Mouse (Mus musculus): ENCODE data around the gene Pabpn1.

The Pabpn1 gene

GRCm38 (mm10) chr14:54892200-54892599 lies at the start of gene Pabpn1:
Gene Pabpn1 (plus strand): TSS chr14:54892500.
- no peak for DNase-seq

DNA sequence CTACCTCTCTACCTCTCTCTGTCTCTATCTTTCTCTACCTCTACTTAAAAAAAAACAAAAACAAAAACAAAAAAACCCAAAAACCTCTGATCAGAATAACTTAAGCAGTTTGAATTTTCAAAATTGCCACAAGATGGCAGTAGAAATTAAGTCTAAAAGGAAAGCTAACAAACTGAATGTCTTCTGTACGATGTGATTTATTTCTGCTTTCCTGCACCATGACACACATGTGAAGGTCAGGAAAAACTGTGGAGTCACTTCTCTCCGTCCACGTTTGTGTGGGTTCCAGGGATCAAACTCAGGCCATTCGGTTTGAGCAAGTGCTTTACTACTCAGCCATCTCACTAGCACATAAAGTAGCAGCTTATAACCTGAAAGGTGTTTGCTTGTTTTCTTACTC lies 48.8 kb upstream of the Pabpn1 start:
- no peak for DNase-seq

DNA sequence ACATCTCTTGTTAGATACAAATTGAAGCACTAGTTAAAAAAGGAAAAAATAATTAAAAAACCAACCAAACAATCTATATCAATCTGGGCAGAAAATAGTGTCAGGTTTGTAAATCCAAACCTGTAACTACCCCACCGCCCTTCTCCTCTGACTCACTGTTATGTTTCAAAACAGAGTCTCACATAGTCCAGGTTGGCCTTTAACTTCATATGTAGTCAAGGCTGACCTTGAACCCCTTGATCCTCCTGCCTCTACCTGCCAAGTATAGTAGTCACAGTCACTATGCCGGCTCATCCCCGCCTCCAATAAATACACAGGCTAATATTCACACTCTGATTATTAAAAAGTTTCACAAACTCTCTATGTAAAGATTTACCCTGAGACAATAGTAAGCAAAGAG lies 36.6 kb upstream of the Pabpn1 start:
- no peak for DNase-seq

- no peak for DNase-seq
Measured at GRCm38 (mm10) chr14:54856703-54857102, 35.6 kb upstream of the Pabpn1 start.

- peak; percentile 57 for DNase-seq
Measured at GRCm38 (mm10) chr14:54857891-54858290, 34.4 kb upstream of the Pabpn1 start.

GRCm38 (mm10) chr14:54860511-54860910 lies 31.8 kb upstream of the Pabpn1 start:
- peak; percentile 71 for DNase-seq

DNA sequence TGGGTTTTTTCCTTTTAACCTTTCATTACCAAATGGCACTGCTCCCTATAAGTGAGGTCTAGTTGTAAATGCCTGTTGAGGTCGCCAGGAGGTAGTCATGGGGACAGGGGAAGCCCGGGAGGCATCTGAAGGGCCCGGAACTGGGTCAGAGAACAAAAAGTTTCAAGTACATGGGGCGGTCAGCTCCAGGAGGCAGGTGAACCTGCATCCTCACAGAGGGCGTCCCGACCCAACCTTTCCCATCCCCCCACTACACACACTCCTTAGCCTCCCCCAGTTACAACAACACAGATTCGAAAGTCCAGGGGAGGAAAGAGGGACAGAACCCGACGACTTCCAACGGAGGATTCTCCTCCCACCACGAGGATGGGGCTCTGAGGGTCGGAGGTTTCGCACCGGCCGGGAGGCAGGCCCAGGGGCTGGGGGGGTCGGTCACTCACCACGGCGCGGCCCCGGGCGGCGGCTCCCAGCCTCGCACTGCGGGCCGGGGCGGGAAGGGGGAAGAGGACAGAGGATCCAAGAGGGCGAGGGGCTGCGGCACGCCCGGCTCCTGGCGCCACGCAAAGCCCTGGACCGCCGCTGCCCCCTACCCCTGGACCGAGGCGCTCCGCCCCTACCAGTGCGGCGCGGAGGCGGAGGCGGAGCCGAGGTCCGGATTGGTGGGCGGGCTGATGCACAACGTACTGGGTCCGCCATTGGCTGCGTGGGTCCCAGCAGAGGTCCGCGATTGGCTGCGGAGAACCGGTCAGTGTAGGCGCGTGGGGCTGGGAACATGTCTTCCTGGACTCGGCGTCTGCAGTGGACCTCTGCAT lies 28.6 kb upstream of the Pabpn1 start:
- DNase-seq: peak; percentile 89

GRCm38 (mm10) chr14:54864313-54865036 lies 27.8 kb upstream of the Pabpn1 start:
- no peak for DNase-seq

- no peak for DNase-seq
Measured at GRCm38 (mm10) chr14:54865626-54866025, 26.7 kb upstream of the Pabpn1 start.

DNA sequence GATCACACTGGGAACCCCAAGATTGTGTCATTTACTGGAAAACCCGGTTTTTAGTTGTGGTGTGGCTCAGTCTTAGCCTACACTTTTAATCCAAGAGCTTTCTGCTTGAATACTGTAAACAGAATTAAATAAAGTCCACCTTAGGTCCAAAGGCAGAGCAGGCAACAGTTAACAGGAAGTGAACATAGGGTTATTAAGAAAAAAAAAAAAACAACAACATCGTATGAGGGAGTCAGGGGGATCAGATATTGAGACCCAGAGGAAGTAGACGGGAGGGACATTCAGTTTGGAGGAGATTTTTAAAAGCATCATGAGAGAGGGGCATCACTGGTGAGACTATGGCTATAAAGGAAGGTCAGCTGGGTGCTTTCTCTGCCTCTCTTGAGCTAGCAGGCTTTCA lies 26.0 kb upstream of the Pabpn1 start:
- no peak for DNase-seq

- DNase-seq: no peak
Measured at GRCm38 (mm10) chr14:54866936-54867335, 25.4 kb upstream of the Pabpn1 start.

GRCm38 (mm10) chr14:54868026-54868425 lies 24.3 kb upstream of the Pabpn1 start:
- no peak for DNase-seq

GRCm38 (mm10) chr14:54870861-54871260 lies 21.4 kb upstream of the Pabpn1 start, which contains the start of gene Homez:
Gene Homez (minus strand): TSS chr14:54870961.
- DNase-seq: no peak

- DNase-seq: no peak
Measured at GRCm38 (mm10) chr14:54874165-54874564, 18.1 kb upstream of the Pabpn1 start.

- no peak for DNase-seq
Measured at GRCm38 (mm10) chr14:54875844-54876538, 16.3 kb upstream of the Pabpn1 start.

DNA sequence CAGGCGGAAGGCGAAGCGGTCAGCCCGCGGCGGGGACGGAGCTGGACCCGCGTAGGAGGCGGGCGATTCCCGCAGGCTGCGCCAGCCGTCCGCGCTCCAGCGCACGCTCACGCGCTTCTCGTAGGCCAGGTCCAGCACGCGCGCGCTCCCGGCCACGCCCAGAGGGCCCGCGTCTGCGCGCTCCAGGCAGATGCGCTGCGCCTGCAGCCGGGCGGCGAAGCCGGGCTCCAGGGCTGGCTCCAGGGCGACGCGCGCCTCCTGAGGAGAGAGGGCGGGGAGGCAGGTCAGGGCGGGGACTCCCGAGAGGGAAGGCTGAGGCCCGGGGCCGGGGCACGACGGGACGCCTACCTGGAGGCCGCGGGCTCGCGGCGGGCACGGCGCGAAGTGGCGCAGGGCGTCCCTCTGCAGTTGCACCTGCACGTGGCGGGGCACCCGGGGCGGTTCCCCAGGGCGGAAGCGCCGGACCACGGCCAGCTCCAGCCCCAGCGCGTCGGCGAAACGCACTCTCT lies 15.7 kb upstream of the Pabpn1 start:
- DNase-seq: peak; percentile 92

GRCm38 (mm10) chr14:54877048-54877715 lies 15.1 kb upstream of the Pabpn1 start, which contains the start of gene Ppp1r3e:
Gene Ppp1r3e (minus strand): TSS chr14:54877550.
- DNase-seq: peak; percentile 73

DNA sequence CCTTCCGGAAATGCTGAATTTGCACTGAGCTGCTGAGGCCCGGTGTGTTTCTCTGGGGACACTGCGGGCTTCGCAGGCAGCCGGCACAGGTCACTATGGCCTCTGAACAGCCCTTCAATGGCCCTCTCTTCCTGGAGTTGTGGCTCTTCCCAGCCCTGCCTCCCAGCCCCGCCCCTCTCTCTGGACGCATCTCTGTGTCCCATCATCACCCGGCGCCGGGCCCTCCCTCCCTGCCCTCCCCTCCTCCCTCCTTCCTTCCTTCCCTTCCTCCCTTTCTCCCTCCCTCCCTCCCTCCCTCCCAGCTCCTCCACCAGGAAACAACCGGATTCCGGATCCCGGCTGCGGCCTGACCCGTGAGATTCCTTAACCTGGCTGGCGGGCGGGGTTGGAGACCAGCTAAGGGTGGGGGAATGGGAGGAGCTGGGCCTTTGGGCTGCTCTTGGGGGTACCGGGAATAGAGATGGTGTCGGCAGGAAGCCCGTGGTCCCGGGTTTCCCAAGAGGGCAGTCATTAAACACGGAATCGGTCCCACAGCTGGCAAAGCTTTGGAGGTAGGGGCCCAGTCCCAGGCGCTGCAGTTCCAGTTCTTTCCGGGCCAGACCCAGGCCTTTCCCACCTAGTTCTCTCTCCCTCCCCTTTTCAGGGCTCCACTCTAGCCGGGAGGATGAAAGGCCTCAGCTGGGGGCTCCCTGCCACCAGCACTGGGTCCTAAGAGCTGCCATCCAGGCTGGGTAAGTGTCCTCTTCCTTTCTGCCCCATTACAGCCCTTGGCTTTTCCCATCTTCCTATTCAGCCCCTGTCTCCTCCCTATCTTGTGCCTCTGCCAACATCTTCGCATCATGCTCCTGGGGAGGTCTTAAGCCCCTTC lies 8.9 kb upstream of the Pabpn1 start, which contains the start of the genes Bcl2l2 and Gm20521:
Bcl2l2 (plus strand) TSS at position 224 of the 868 bp plus-strand sequence.
Gm20521 (plus strand) TSS at position 288 of the 868 bp plus-strand sequence.
- peak; percentile 76 for DNase-seq

DNA sequence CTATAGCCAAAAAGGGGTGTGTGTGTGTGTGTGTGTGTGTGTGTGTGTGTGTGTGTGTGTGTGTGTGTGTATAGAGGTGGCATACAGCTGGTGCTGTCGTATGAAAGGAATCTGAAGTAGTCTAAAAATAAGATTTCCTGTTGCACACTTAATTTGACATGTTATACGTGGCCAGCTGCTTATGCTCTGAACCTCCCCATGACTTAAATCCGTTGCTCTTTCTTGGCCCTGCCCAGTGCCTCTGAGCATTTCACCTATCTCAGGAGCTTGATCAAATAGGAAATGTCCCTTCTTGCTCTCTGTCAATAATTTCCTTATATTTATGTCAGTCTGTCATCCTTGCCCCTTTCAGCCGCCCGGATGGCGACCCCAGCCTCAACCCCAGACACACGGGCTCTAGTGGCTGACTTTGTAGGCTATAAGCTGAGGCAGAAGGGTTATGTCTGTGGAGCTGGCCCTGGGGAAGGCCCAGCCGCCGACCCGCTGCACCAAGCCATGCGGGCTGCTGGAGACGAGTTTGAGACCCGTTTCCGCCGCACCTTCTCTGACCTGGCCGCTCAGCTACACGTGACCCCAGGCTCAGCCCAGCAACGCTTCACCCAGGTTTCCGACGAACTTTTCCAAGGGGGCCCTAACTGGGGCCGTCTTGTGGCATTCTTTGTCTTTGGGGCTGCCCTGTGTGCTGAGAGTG lies 8.1 kb upstream of the Pabpn1 start:
- no peak for DNase-seq

- no peak for DNase-seq
Measured at GRCm38 (mm10) chr14:54885309-54885708, 7.0 kb upstream of the Pabpn1 start.

Data from cerebellum, adult 8-10 months (tissue).